Mouse (Mus musculus) testis, adult 2 months (tissue): ENCODE measurements around the gene Prr5. TPM values are rescaled to one million over a fixed set of nuclear protein-coding genes. Genes with fewer than 3 reads are reported as not detected.
A peak's percentile ranks its signal among the peaks of the same experiment; 100 is the strongest.

Experiments
- H3K27ac ChIP-seq: fragments of 200-500 bp; 2 replicates; pipeline ENCODE4 v1.5.1; 2012; ENCODE audit warnings: low read depth, low read length; ENCODE audit not compliant: control insufficient read depth, insufficient read depth
- H3K27me3 ChIP-seq: fragments of 200-500 bp; 2 replicates; pipeline ENCODE4 v1.6.1; 2012; ENCODE audit warnings: mild to moderate bottlenecking, low read length, moderate library complexity; ENCODE audit not compliant: control insufficient read depth, insufficient read depth
- H3K36me3 ChIP-seq: fragments of 200-500 bp; 2 replicates; pipeline ENCODE4 v1.6.1; 2012; ENCODE audit warnings: mild to moderate bottlenecking, low read length; ENCODE audit not compliant: control insufficient read depth, insufficient read depth
- H3K4me1 ChIP-seq: fragments of 200-500 bp; 2 replicates; pipeline ENCODE4 v1.6.1; 2012; ENCODE audit warnings: low read length; ENCODE audit not compliant: control insufficient read depth, insufficient read depth
- H3K4me3 ChIP-seq: fragments of 200-500 bp; 2 replicates; pipeline ENCODE4 v1.5.1; 2012; ENCODE audit warnings: low read depth, mild to moderate bottlenecking, low read length, moderate library complexity, mixed read lengths; ENCODE audit not compliant: control insufficient read depth
- CTCF ChIP-seq: fragments of 200-500 bp; IDR thresholded peaks from 2 replicates; pipeline ENCODE4 v1.5.1; 2012; ENCODE audit warnings: low read depth, mild to moderate bottlenecking, inconsistent platforms, low read length, moderate library complexity; ENCODE audit not compliant: control insufficient read depth, insufficient read depth, insufficient replicate concordance
- POLR2A ChIP-seq: fragments of 200-500 bp; IDR thresholded peaks from 2 replicates; pipeline ENCODE4 v1.6.1; 2012; ENCODE audit warnings: low read depth, mild to moderate bottlenecking, inconsistent platforms, low read length, moderate library complexity; ENCODE audit not compliant: control insufficient read depth
- polyA plus RNA-seq: library from polyadenylated mRNA; depleted of rRNA; stranded (reverse); fragments of >200 nt; gene quantifications from 2 replicates; pipeline ENCODE4 v1.2.3, GENCODE M21; 2012; rRNA removed

Prr5 gene
- 13.0 and 13.4 TPM in 2 replicates for polyA plus RNA-seq

GRCm38 (mm10) chr15:84668938-84669747, at the start of gene Prr5:
TSS of gene Prr5 (plus strand) at chr15:84669620.
- Histone ChIP-seq H3K27ac (no peak within 1 kb of the TSS), H3K4me3 (no peak within 1 kb of the TSS), H3K36me3 (no peaks in the 10 kb centered on the region), H3K27me3 (no peaks in the 10 kb centered on the region), H3K4me1 (peaks cover 5% of the 10 kb centered on the region)
- TF ChIP-seq POLR2A: no peak
- no peak for TF ChIP-seq CTCF

GRCm38 (mm10) chr15:84620028-84620427, 49.4 kb upstream of the Prr5 start:
- no peak overlapping the region for H3K27ac ChIP-seq
- no peaks in the 10 kb centered on the region for H3K27me3 ChIP-seq
- no peaks in the 10 kb centered on the region for H3K4me1 ChIP-seq
- H3K36me3 ChIP-seq: no peaks in the 10 kb centered on the region
- TF ChIP-seq POLR2A (no peak), CTCF (no peak)
- H3K4me3 ChIP-seq: no peak overlapping the region

GRCm38 (mm10) chr15:84621722-84622428, 47.5 kb upstream of the Prr5 start:
- TF ChIP-seq CTCF (no peak), POLR2A (no peak)
- no peak overlapping the region for H3K4me3 ChIP-seq
- no peak overlapping the region for H3K27ac ChIP-seq

GRCm38 (mm10) chr15:84624870-84625269, 44.5 kb upstream of the Prr5 start:
- no peak for TF ChIP-seq POLR2A
- no peak for TF ChIP-seq CTCF

More at GRCm38 (mm10) chr15:84621722-84622428, 47.5 kb upstream of the Prr5 start:
- Histone ChIP-seq H3K4me1 (0 out of 2 replicates have a peak, but pooled peaks cover 2% of the 10 kb centered on the region), H3K27me3 (no peaks in the 10 kb centered on the region), H3K36me3 (no peaks in the 10 kb centered on the region)

GRCm38 (mm10) chr15:84625712-84626414, 43.6 kb upstream of the Prr5 start:
- Histone ChIP-seq H3K4me1 (peaks cover 6% of the 10 kb centered on the region), H3K36me3 (no peaks in the 10 kb centered on the region), H3K27ac (no peak overlapping the region), H3K27me3 (no peaks in the 10 kb centered on the region), H3K4me3 (peak overlapping the region; percentile 38)
- TF ChIP-seq CTCF (no peak), POLR2A (no peak)

More at GRCm38 (mm10) chr15:84624870-84625269, 44.5 kb upstream of the Prr5 start:
- Histone ChIP-seq H3K36me3 (no peaks in the 10 kb centered on the region), H3K4me3 (no peak overlapping the region), H3K27me3 (no peaks in the 10 kb centered on the region), H3K4me1 (peaks cover 6% of the 10 kb centered on the region), H3K27ac (no peak overlapping the region)

GRCm38 (mm10) chr15:84627308-84627707, 42.1 kb upstream of the Prr5 start:
- H3K27ac ChIP-seq: no peak overlapping the region
- peaks cover 6% of the 10 kb centered on the region for H3K4me1 ChIP-seq
- no peak for TF ChIP-seq CTCF
- no peak for TF ChIP-seq POLR2A
- no peaks in the 10 kb centered on the region for H3K27me3 ChIP-seq
- H3K36me3 ChIP-seq: no peaks in the 10 kb centered on the region
- H3K4me3 ChIP-seq: peak overlapping the region; percentile 40

- TF ChIP-seq CTCF (peak; percentile 26; the same call in 1 of the 2 replicates), POLR2A (no peak)
- Histone ChIP-seq H3K4me1 (peaks cover 6% of the 10 kb centered on the region), H3K27ac (no peak overlapping the region), H3K36me3 (no peaks in the 10 kb centered on the region), H3K4me3 (no peak overlapping the region), H3K27me3 (no peaks in the 10 kb centered on the region)
These were observed 39.7 kb upstream of the Prr5 start for GRCm38 (mm10) chr15:84629680-84630079.
